Mouse (Mus musculus) kidney, postnatal 0 days (tissue): ENCODE data around the gene Tyw5. TPM values are rescaled to one million over a fixed set of nuclear protein-coding genes. Genes with fewer than 3 reads are reported as not detected.
A peak's percentile ranks its signal among the peaks of the same experiment; 100 is the strongest.

Source experiments
- ATAC-seq: fragments of 200-750 bp; cut with Nextera tagmentation; replicated peaks from 2 replicates; pipeline ENCODE4 v1.8.0; 2017; ENCODE audit warnings: low read depth, moderate number of reproducible peaks, moderate TSS enrichment, moderate library complexity; ENCODE audit not compliant: low FRiP score
- DNase-seq: peaks from one replicate; pipeline ENCODE4 v3.0.0-alpha.2; 2016; ENCODE audit warnings: low spot score
- H3K27ac ChIP-seq: fragments of 300-500 bp; sonication (generic); 2 replicates; pipeline ENCODE4 v1.5.1; 2014; ENCODE audit warnings: mild to moderate bottlenecking
- H3K27me3 ChIP-seq: fragments of 300-500 bp; sonication (generic); 2 replicates; pipeline ENCODE4 v1.6.1; 2014; ENCODE audit warnings: low read length, mixed read lengths; ENCODE audit not compliant: insufficient read depth
- H3K36me3 ChIP-seq: fragments of 300-500 bp; sonication (generic); 2 replicates; pipeline ENCODE4 v1.6.1; 2014; ENCODE audit warnings: low read length, mixed read lengths; ENCODE audit not compliant: insufficient read depth
- H3K4me1 ChIP-seq: fragments of 300-500 bp; sonication (generic); replicated peaks from 2 replicates; pipeline ENCODE4 v1.6.1; 2014; ENCODE audit warnings: antibody characterized with exemption, low read length, mixed read lengths; ENCODE audit not compliant: insufficient read depth
- H3K4me2 ChIP-seq: fragments of 300-500 bp; sonication (generic); 2 replicates; pipeline ENCODE4 v1.6.1; 2014; ENCODE audit warnings: mild to moderate bottlenecking, low read length, moderate library complexity, mixed read lengths
- H3K4me3 ChIP-seq: fragments of 300-500 bp; sonication (generic); replicated peaks from 2 replicates; pipeline ENCODE4 v1.5.1; 2014; ENCODE audit warnings: low read depth, low read length
- H3K9ac ChIP-seq: fragments of 300-500 bp; sonication (generic); 2 replicates; pipeline ENCODE4 v1.6.1; 2014; ENCODE audit warnings: low read depth, low read length
- H3K9me3 ChIP-seq: fragments of 300-500 bp; sonication (generic); replicated peaks from 2 replicates; pipeline ENCODE4 v1.6.1; 2016; ENCODE audit warnings: low read length, inconsistent platforms, mixed read lengths
- CTCF ChIP-seq: IDR thresholded peaks from 2 replicates; pipeline ENCODE4 v1.5.1; 2016; ENCODE audit warnings: antibody characterized with exemption, low read depth, mild to moderate bottlenecking, moderate library complexity
- WGBS: fragments of 180-500 bp; shearing (Covaris S2); extraction: QIAGEN DNeasy Blood & Tissue Kit; methylation state at CpG from one replicate; pipeline ENCODE4 v1.1.7; 2014; 5-methylcytosine and 5-hydroxymethylcytosine counted together
- polyA plus RNA-seq: library from polyadenylated mRNA; unstranded; fragments of >200 nt; fragmentation: Nextera tagmentation; extraction: Ambion mirVana; gene quantifications from 2 replicates; pipeline ENCODE4 v1.2.1, GENCODE M21; 2015

Gene Tyw5
- polyA plus RNA-seq, 1 experiment from 2014 or later = 27.5 TPM

DNA sequence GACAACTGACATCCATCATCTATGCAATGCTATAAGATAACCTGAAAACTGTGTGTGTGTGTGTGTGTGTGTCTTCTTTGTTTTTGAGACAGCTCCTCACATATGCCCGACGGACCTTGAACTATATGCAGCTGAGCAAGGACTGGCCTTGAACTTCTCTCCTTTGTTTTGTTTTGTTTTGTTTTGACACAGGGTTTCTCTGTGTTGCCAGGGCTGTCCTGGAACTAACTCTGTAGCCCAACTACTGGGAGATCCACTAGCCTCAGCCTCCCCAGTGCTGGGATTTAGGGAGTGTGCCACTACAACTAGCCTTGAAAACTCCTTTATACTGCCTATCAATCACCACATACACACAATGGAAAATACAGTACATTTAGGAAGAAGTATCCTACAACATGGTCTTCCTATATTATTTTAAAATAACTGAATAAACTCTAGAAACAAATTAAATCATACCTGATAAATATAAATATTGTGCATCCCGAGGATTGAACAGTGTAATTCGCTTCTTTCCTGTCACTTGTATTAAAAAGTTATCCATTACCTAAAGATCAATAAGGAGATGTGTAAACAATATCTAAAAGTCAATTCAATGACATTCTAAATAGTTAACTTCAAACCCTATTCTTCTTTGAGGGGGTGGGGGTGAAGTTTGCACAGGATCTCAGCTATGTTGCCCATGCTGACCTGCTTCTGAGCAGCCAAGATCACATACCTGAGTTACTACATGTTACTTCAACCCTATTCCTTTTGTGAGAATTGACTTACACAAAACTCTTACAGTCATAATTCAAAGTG lies 15.7 kb downstream of the Tyw5 start:
- ATAC-seq = no peak
- WGBS = 95% methylated on average over 4 of the region's 4 CpGs
- Histone ChIP-seq H3K27me3 (no peaks in the 10 kb centered on the region), H3K9me3 (no peaks in the 10 kb centered on the region), H3K36me3 (0 out of 2 replicates have a peak, but pooled peaks cover 8% of the 10 kb centered on the region), H3K4me1 (no peaks in the 10 kb centered on the region), H3K4me2 (no peak overlapping the region), H3K27ac (no peak overlapping the region), H3K9ac (no peak overlapping the region), H3K4me3 (no peak overlapping the region)
- no peak for DNase-seq
- TF ChIP-seq CTCF = no peak

DNA sequence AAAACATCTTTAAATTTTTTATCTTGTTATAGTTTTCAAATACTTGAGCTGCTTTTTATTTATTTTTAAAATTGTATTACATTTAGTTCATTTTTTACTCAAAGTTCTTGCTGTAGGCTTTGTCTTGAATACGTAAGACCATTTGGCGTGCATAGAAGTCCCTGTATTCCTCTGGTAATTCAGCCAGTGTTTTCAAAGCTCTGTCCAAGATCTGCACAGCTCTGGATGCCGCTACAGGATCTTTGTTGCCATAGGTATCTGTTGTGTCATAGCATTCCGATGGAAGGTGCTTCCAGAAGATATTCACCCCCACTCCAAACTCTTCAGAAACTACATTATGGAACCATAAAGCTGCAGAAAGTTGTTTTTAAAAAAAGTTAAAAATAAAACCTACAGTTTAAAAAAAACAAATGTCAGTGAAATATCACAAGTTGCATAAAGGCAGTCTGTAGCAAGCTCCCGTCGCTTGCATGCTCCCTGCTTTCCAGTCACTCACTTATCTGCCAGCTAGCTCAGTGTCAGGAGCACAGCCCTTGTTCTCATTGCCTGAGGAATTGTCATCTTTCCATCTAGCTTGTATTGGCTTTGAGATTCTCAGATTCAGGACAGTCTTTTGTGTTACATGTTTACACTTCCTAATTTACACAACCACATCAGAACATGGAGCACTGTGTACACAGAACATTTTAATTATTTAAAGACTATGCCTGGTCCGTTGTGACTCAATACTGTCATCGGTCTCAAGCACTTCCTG lies 18.3 kb downstream of the Tyw5 start:
- H3K36me3 ChIP-seq = 0 out of 2 replicates have a peak, but pooled peaks cover 8% of the 10 kb centered on the region
- 92% methylated on average over 8 of the region's 8 CpGs for WGBS
- H3K27me3 ChIP-seq = no peaks in the 10 kb centered on the region
- ATAC-seq (no peak), DNase-seq (no peak)
- H3K4me2 ChIP-seq = no peak overlapping the region
- no peak overlapping the region for H3K4me3 ChIP-seq
- no peaks in the 10 kb centered on the region for H3K9me3 ChIP-seq
- H3K9ac ChIP-seq = no peak overlapping the region
- no peak for TF ChIP-seq CTCF
- no peak overlapping the region for H3K27ac ChIP-seq
- H3K4me1 ChIP-seq = no peaks in the 10 kb centered on the region

DNA sequence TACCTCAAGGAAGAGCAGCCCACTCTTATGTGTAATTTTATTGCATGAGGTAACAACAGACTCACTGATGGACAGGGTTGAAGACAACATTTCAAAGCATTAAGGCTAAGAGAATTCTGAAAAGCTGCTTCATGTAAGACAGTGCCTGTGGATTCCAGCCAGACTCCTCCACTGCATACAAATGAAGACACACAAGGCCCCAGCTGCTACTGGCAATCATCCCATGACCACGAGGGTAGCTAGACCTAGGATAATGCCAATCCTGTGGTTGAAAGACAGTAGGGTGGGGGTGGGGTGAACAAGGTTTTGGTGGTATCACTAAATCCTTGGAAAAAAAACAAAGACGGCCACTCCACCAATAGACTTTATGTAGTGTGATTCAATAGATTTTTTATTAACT lies 19.0 kb downstream of the Tyw5 start:
- 78% methylated on average over 2 of the region's 2 CpGs for WGBS
- no peak overlapping the region for H3K4me2 ChIP-seq
- H3K27me3 ChIP-seq = no peaks in the 10 kb centered on the region
- 0 out of 2 replicates have a peak, but pooled peaks cover 8% of the 10 kb centered on the region for H3K36me3 ChIP-seq
- H3K9ac ChIP-seq = no peak overlapping the region
- no peak overlapping the region for H3K27ac ChIP-seq
- H3K4me1 ChIP-seq = no peaks in the 10 kb centered on the region
- no peaks in the 10 kb centered on the region for H3K9me3 ChIP-seq
- TF ChIP-seq CTCF = no peak
- H3K4me3 ChIP-seq = no peak overlapping the region
- no peak for ATAC-seq
- no peak for DNase-seq

DNA sequence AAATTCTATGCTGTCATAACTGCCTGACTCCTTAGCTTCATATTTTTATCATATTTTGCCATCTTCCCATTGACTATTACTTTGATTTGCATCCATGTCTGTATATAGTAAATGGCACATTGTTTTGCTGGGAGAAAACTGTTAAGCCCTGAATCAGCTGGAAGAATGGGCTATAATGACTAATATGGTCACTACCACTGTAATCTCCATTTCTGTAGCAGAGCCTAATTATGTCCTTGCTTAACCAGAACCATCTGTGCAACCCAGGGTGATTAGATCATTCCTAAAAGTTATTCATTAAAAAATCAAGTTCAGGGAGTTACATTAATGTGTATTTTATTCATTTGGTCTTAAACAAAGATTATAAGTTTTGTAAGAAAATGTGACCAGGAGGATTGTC lies 20.4 kb downstream of the Tyw5 start:
- no peaks in the 10 kb centered on the region for H3K27me3 ChIP-seq
- DNase-seq (no peak), ATAC-seq (no peak)
- no peak overlapping the region for H3K9ac ChIP-seq
- TF ChIP-seq CTCF = no peak
- H3K9me3 ChIP-seq = no peaks in the 10 kb centered on the region
- H3K4me2 ChIP-seq = no peak overlapping the region
- H3K27ac ChIP-seq = no peak overlapping the region
- no peaks in the 10 kb centered on the region for H3K4me1 ChIP-seq
- 0 out of 2 replicates have a peak, but pooled peaks cover 6% of the 10 kb centered on the region for H3K36me3 ChIP-seq
- H3K4me3 ChIP-seq = no peak overlapping the region

DNA sequence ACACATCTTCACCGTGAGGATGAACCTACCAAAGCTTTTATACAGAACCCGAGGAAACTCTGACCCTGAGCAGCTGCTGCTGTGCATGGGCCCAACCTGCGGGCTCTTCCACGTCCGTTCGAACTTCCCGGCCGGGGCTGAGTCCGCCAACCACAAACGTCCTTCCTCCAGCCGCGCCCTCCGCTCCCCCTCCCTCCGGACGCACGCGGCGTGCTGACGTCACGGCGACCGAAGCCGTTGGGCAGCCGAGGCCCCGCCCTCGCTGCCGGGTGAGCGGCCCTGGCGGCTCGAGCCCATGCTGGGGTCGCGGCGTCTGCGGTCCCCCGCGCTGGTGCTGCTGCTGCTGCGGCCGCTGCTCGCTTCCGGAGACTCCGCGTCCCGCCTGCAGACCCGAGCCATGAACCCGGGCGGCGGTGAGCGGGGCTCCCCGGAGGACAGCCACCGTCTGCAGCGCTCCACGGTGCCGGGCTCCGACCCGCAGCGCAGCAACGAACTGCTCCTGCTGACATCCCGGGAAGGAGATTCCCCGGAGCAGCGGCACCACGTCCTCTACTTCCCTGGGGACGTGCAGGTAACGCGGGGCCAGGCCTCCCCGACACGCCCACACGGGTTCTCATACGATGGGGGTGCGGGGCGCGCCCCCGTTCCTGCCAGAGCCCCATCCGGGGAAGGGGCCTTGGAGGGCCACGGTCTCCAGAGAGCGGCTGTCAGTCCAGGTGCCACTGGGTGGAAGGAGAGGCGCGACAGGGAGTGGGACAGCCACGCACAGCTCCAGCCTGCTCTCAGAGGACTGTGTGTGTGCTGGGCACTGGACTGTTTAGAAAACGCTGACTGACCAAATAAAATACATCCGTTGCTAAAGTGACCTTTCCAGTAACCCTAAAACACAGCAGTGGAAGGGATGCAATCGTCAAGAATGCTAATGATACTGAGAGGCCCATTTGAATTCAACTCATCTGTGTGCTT lies 29.2 kb downstream of the Tyw5 start, which contains the start of gene 1700066M21Rik:
Gene 1700066M21Rik, plus strand, starts transcription at position 245 of the 966 bp plus-strand sequence.
- H3K9ac ChIP-seq = peak within 1 kb of the TSS; percentile 84
- under 1% methylated on average over 80 of the region's 81 CpGs for whole genome bisulfite sequencing
- ATAC-seq (peak; percentile 96), DNase-seq (peak; percentile 96)
- H3K36me3 ChIP-seq = no peaks in the 10 kb centered on the region
- H3K27me3 ChIP-seq = no peaks in the 10 kb centered on the region
- H3K4me1 ChIP-seq = 0 out of 2 replicates have a peak, but pooled peaks cover 5% of the 10 kb centered on the region
- no peak for TF ChIP-seq CTCF
- H3K4me2 ChIP-seq = peak within 1 kb of the TSS; percentile 98
- peak within 1 kb of the TSS; percentile 91 for H3K4me3 ChIP-seq
- no peaks in the 10 kb centered on the region for H3K9me3 ChIP-seq
- peak within 1 kb of the TSS; percentile 77 for H3K27ac ChIP-seq
